Mouse (Mus musculus) left cerebral cortex, adult 2 months (tissue): ENCODE data around the gene Prkcd. TPM values are rescaled to one million over a fixed set of nuclear protein-coding genes. Genes with fewer than 3 reads are reported as not detected.

ENCODE experiments used
- DNase-seq, 2 experiments: peaks; one replicate each; pipeline ENCODE4 v3.0.0; 2021 to 2022; ENCODE audit warnings: low spot score in 2 of 2, mixed read lengths in 1 of 2; ENCODE audit errors: extremely low spot score in 1 of 2
- H3K27ac ChIP-seq: fragments of 200-600 bp; 2 replicates; pipeline ENCODE4 v1.8.1; 2022
- H3K4me3 ChIP-seq: fragments of 200-600 bp; 2 replicates; pipeline ENCODE4 v1.8.1; 2022
- CTCF ChIP-seq: fragments of 200-600 bp; IDR thresholded peaks from 2 replicates; pipeline ENCODE4 v1.8.1; 2022; ENCODE audit warnings: antibody characterized with exemption, mild to moderate bottlenecking, moderate library complexity
- intact Hi-C: fragments of 180-260 bp; cut with DNase I; formaldehyde crosslinking; loops from one replicate; pipeline ENCODE4 v1.15.1; 2025
- long read RNA-seq, 2 experiments: library from polyadenylated mRNA; stranded (forward); transcript quantifications; one replicate each; pipeline ENCODE4 v2.0.0; 2021; ENCODE audit warnings: borderline mapping rate in 2 of 2
- total RNA-seq, 2 experiments: library from RNA; stranded (reverse); gene quantifications; 2 replicates each; pipeline ENCODE4 v1.2.3; 2021

Prkcd gene
- total RNA-seq: 10 to 100 TPM; 10.5 to 16.1 TPM
- long read RNA-seq, experiment 1, transcript Prkcd-207 (18 exons, 2,777 nt): major isoform, 10 of 11 reads
- long read RNA-seq, experiment 1, partial matches to known transcripts: 0 of 11 reads
- long read RNA-seq, experiment 1, other reads (novel, unspliced or antisense): 1 of 11 reads
- long read RNA-seq, experiment 2, transcript Prkcd-207 (18 exons, 2,777 nt): major isoform, 8 of 10 reads
- long read RNA-seq, experiment 2, partial matches to known transcripts: 0 of 10 reads
- long read RNA-seq, experiment 2, other reads (novel, unspliced or antisense): 1 of 10 reads

GRCm38 (mm10) chr14:30625856-30626726 is at the start of gene Prkcd:
TSS of gene Prkcd (minus strand) at chr14:30626210.
- intact Hi-C loops: no loop called here
- TF ChIP-seq CTCF: no peak

GRCm38 (mm10) chr14:30674947-30675346 is 48.9 kb upstream of the Prkcd start:
- intact Hi-C loops: no loop called here
- TF ChIP-seq CTCF: no peak
- DNase-seq: no peak
- H3K27ac ChIP-seq: no peak overlapping the region
- no peak overlapping the region for H3K4me3 ChIP-seq

More at GRCm38 (mm10) chr14:30625856-30626726, at the start of gene Prkcd:
- DNase-seq: peak; percentile 41 to 53
- H3K27ac ChIP-seq: peak within 1 kb of the TSS; percentile 33; the same call in 1 of the 2 replicates
- H3K4me3 ChIP-seq: peak within 1 kb of the TSS; percentile 54

GRCm38 (mm10) chr14:30671986-30672312 is 45.9 kb upstream of the Prkcd start:
- intact Hi-C loops: loop anchor here (1.0 kb wide), 1 partner anchor 81 kb away; no protein-coding TSS in a partner anchor
- peak; percentile 88 to 93 for DNase-seq
- Histone ChIP-seq H3K27ac (no peak overlapping the region), H3K4me3 (no peak overlapping the region)
- peak; percentile 89 for TF ChIP-seq CTCF

- Histone ChIP-seq H3K4me3 (no peak overlapping the region), H3K27ac (peak overlapping the region; percentile 76)
- intact Hi-C loops: no loop called here
- peak; percentile 41 to 49 for DNase-seq
- TF ChIP-seq CTCF: no peak
These were observed 45.3 kb upstream of the Prkcd start for GRCm38 (mm10) chr14:30671095-30671985.

- Histone ChIP-seq H3K4me3 (no peak overlapping the region), H3K27ac (no peak overlapping the region)
- no peak for TF ChIP-seq CTCF
- no peak for DNase-seq
- intact Hi-C loops: no loop called here
These were observed 44.2 kb upstream of the Prkcd start for GRCm38 (mm10) chr14:30670161-30670560.

GRCm38 (mm10) chr14:30666604-30667003 is 40.6 kb upstream of the Prkcd start:
- DNase-seq: no peak
- Histone ChIP-seq H3K27ac (peak overlapping the region; percentile 69), H3K4me3 (no peak overlapping the region)
- intact Hi-C loops: no loop called here
- no peak for TF ChIP-seq CTCF

GRCm38 (mm10) chr14:30666061-30666460 is 40.1 kb upstream of the Prkcd start:
- intact Hi-C loops: no loop called here
- no peak for DNase-seq
- H3K4me3 ChIP-seq: no peak overlapping the region
- H3K27ac ChIP-seq: peak overlapping the region; percentile 10; the same call in 1 of the 2 replicates
- no peak for TF ChIP-seq CTCF

- Histone ChIP-seq H3K4me3 (no peak overlapping the region), H3K27ac (no peak overlapping the region)
- TF ChIP-seq CTCF: no peak
- no peak for DNase-seq
- intact Hi-C loops: no loop called here
These were observed 29.5 kb upstream of the Prkcd start for GRCm38 (mm10) chr14:30655531-30655930.

GRCm38 (mm10) chr14:30654691-30655228 is 28.8 kb upstream of the Prkcd start:
- TF ChIP-seq CTCF: no peak; the same call in 1 of the 2 replicates
- intact Hi-C loops: loop anchor here (5.0 kb wide), 1 partner anchor 62 kb away; no protein-coding TSS in a partner anchor
- H3K27ac ChIP-seq: peak overlapping the region; percentile 93
- no peak for DNase-seq
- peak overlapping the region; percentile 96 for H3K4me3 ChIP-seq

- intact Hi-C loops: loop anchor here (5.0 kb wide), 1 partner anchor 62 kb away; no protein-coding TSS in a partner anchor
- DNase-seq: peak; percentile 97 to 100
- Histone ChIP-seq H3K27ac (peak within 1 kb of the TSS; percentile 93), H3K4me3 (peak within 1 kb of the TSS; percentile 96)
- no peak for TF ChIP-seq CTCF
These were observed 28.1 kb upstream of the Prkcd start, which contains the start of gene Rft1 for GRCm38 (mm10) chr14:30653943-30654659. TSS of gene Rft1 (plus strand) at chr14:30654360.
